Mouse (Mus musculus): Measurements from ENCODE around the gene Pdss1. TPM values are rescaled to one million over a fixed set of nuclear protein-coding genes. Genes with fewer than 3 reads are reported as not detected.
"Not testable (repeated sequence)": the region's sequence is repeated elsewhere in the genome, so short reads cannot be mapped to it uniquely, and the experiment has no call there.

The Pdss1 gene
- polyA plus RNA-seq, 1 experiment from 2014 or later: 27.4 TPM

- Histone ChIP-seq H3K4me3 (ENCODE audit: low read depth, low read length) (no peak overlapping the region), H3K27me3 (ENCODE audit: control insufficient read depth, insufficient read depth, low read length) (no peaks in the 10 kb centered on the region), H3K9me3 (ENCODE audit: control insufficient read depth, low read length) (no peaks in the 10 kb centered on the region), H3K4me2 (ENCODE audit: low read depth, low read length, severe bottlenecking) (no peak overlapping the region), H3K4me1 (replicated peaks; ENCODE audit: control insufficient read depth, insufficient read depth, low read length) (no peaks in the 10 kb centered on the region), H3K9ac (ENCODE audit: low read length) (no peak overlapping the region), H3K36me3 (ENCODE audit: control insufficient read depth, insufficient read depth, low read length) (no peaks in the 10 kb centered on the region), H3K27ac (ENCODE audit: low read depth, low read length) (no peak overlapping the region)
- 64% methylated on average over 10 of the region's 10 CpGs for WGBS
- ATAC-seq (replicated peaks; ENCODE audit: low FRiP score): no peak
- no peak for DNase-seq (ENCODE audit: low spot score)
Measured at GRCm38 (mm10) chr2:22874628-22875027, 20.7 kb upstream of the Pdss1 start.

- no peak for DNase-seq (ENCODE audit: low spot score)
- WGBS: 91% methylated on average over 3 of the region's 3 CpGs
- no peak for ATAC-seq (replicated peaks; ENCODE audit: low FRiP score)
- Histone ChIP-seq H3K27ac (ENCODE audit: low read depth, low read length) (no peak overlapping the region), H3K4me1 (replicated peaks; ENCODE audit: control insufficient read depth, insufficient read depth, low read length) (no peaks in the 10 kb centered on the region), H3K36me3 (ENCODE audit: control insufficient read depth, insufficient read depth, low read length) (no peaks in the 10 kb centered on the region), H3K9me3 (ENCODE audit: control insufficient read depth, low read length) (no peaks in the 10 kb centered on the region), H3K9ac (ENCODE audit: low read length) (no peak overlapping the region), H3K4me3 (ENCODE audit: low read depth, low read length) (no peak overlapping the region), H3K4me2 (ENCODE audit: low read depth, low read length, severe bottlenecking) (no peak overlapping the region), H3K27me3 (ENCODE audit: control insufficient read depth, insufficient read depth, low read length) (no peaks in the 10 kb centered on the region)
Measured at GRCm38 (mm10) chr2:22876614-22877013, 18.7 kb upstream of the Pdss1 start.

- H3K4me3 ChIP-seq (ENCODE audit: low read depth, low read length): no peak overlapping the region
- no peaks in the 10 kb centered on the region for H3K36me3 ChIP-seq (ENCODE audit: control insufficient read depth, insufficient read depth, low read length)
- H3K9me3 ChIP-seq (ENCODE audit: control insufficient read depth, low read length): no peaks in the 10 kb centered on the region
- DNase-seq (ENCODE audit: low spot score) (no peak), ATAC-seq (replicated peaks; ENCODE audit: low FRiP score) (no peak)
- WGBS: 47% methylated on average over 1 of the region's 1 CpGs
- H3K27ac ChIP-seq (ENCODE audit: low read depth, low read length): no peak overlapping the region
- H3K4me2 ChIP-seq (ENCODE audit: low read depth, low read length, severe bottlenecking): no peak overlapping the region
- no peaks in the 10 kb centered on the region for H3K27me3 ChIP-seq (ENCODE audit: control insufficient read depth, insufficient read depth, low read length)
- no peak overlapping the region for H3K9ac ChIP-seq (ENCODE audit: low read length)
- H3K4me1 ChIP-seq (replicated peaks; ENCODE audit: control insufficient read depth, insufficient read depth, low read length): no peaks in the 10 kb centered on the region
Measured at GRCm38 (mm10) chr2:22878781-22879180, 16.5 kb upstream of the Pdss1 start.

- H3K36me3 ChIP-seq (ENCODE audit: control insufficient read depth, insufficient read depth, low read length); H3K4me3 ChIP-seq (ENCODE audit: low read depth, low read length); ATAC-seq (replicated peaks; ENCODE audit: low FRiP score); H3K27ac ChIP-seq (ENCODE audit: low read depth, low read length); DNase-seq (ENCODE audit: low spot score); H3K4me1 ChIP-seq (replicated peaks; ENCODE audit: control insufficient read depth, insufficient read depth, low read length); H3K4me2 ChIP-seq (ENCODE audit: low read depth, low read length, severe bottlenecking); H3K27me3 ChIP-seq (ENCODE audit: control insufficient read depth, insufficient read depth, low read length); H3K9ac ChIP-seq (ENCODE audit: low read length); H3K9me3 ChIP-seq (ENCODE audit: control insufficient read depth, low read length): not testable (repeated sequence)
- 89% methylated on average over 3 of the region's 3 CpGs for WGBS
Measured at GRCm38 (mm10) chr2:22880726-22881125, 14.6 kb upstream of the Pdss1 start.

- DNase-seq (ENCODE audit: low spot score) (no peak), ATAC-seq (replicated peaks; ENCODE audit: low FRiP score) (peak; percentile 50; the same call in 1 of the 2 replicates)
- Histone ChIP-seq H3K4me2 (ENCODE audit: low read depth, low read length, severe bottlenecking) (peak overlapping the region; percentile 67), H3K27me3 (ENCODE audit: control insufficient read depth, insufficient read depth, low read length) (no peaks in the 10 kb centered on the region), H3K9me3 (ENCODE audit: control insufficient read depth, low read length) (no peaks in the 10 kb centered on the region), H3K36me3 (ENCODE audit: control insufficient read depth, insufficient read depth, low read length) (no peaks in the 10 kb centered on the region), H3K4me3 (ENCODE audit: low read depth, low read length) (peak overlapping the region; percentile 86), H3K27ac (ENCODE audit: low read depth, low read length) (peak overlapping the region; percentile 46; the same call in 1 of the 2 replicates), H3K4me1 (replicated peaks; ENCODE audit: control insufficient read depth, insufficient read depth, low read length) (no peaks in the 10 kb centered on the region), H3K9ac (ENCODE audit: low read length) (peak overlapping the region; percentile 73)
- 26% methylated on average over 9 of the region's 9 CpGs for WGBS
Measured at GRCm38 (mm10) chr2:22894932-22895281, 415 bp upstream of the Pdss1 start.

- Histone ChIP-seq H3K9ac (ENCODE audit: low read length) (no peak overlapping the region), H3K4me3 (ENCODE audit: low read depth, low read length) (no peak overlapping the region), H3K36me3 (ENCODE audit: control insufficient read depth, insufficient read depth, low read length) (no peaks in the 10 kb centered on the region; the same call in 1 of the 2 replicates), H3K27me3 (ENCODE audit: control insufficient read depth, insufficient read depth, low read length) (no peaks in the 10 kb centered on the region), H3K27ac (ENCODE audit: low read depth, low read length) (no peak overlapping the region), H3K4me1 (replicated peaks; ENCODE audit: control insufficient read depth, insufficient read depth, low read length) (no peaks in the 10 kb centered on the region), H3K4me2 (ENCODE audit: low read depth, low read length, severe bottlenecking) (no peak overlapping the region), H3K9me3 (ENCODE audit: control insufficient read depth, low read length) (no peaks in the 10 kb centered on the region)
- no peak for DNase-seq (ENCODE audit: low spot score)
- 92% methylated on average over 3 of the region's 3 CpGs for WGBS
- ATAC-seq (replicated peaks; ENCODE audit: low FRiP score): no peak
Measured at GRCm38 (mm10) chr2:22903947-22904346, 8.6 kb downstream of the Pdss1 start.

- no peak for ATAC-seq (replicated peaks; ENCODE audit: low FRiP score)
- 82% methylated on average over 3 of the region's 3 CpGs for WGBS
Measured at GRCm38 (mm10) chr2:22914421-22914820, 19.1 kb downstream of the Pdss1 start.

GRCm38 (mm10) chr2:22918651-22919050, 23.3 kb downstream of the Pdss1 start:
- ATAC-seq (replicated peaks; ENCODE audit: low FRiP score) (no peak), DNase-seq (ENCODE audit: low spot score) (no peak)
- Histone ChIP-seq H3K27ac (ENCODE audit: low read depth, low read length) (no peak overlapping the region), H3K4me1 (replicated peaks; ENCODE audit: control insufficient read depth, insufficient read depth, low read length) (no peaks in the 10 kb centered on the region), H3K9ac (ENCODE audit: low read length) (no peak overlapping the region), H3K36me3 (ENCODE audit: control insufficient read depth, insufficient read depth, low read length) (no peaks in the 10 kb centered on the region; the same call in 1 of the 2 replicates), H3K4me3 (ENCODE audit: low read depth, low read length) (no peak overlapping the region), H3K9me3 (ENCODE audit: control insufficient read depth, low read length) (no peaks in the 10 kb centered on the region), H3K4me2 (ENCODE audit: low read depth, low read length, severe bottlenecking) (no peak overlapping the region), H3K27me3 (ENCODE audit: control insufficient read depth, insufficient read depth, low read length) (no peaks in the 10 kb centered on the region)
- 92% methylated on average over 2 of the region's 2 CpGs for WGBS

More at GRCm38 (mm10) chr2:22914421-22914820, 19.1 kb downstream of the Pdss1 start:
- Histone ChIP-seq H3K27ac (ENCODE audit: low read depth, low read length) (no peak overlapping the region), H3K4me3 (ENCODE audit: low read depth, low read length) (no peak overlapping the region), H3K9me3 (ENCODE audit: control insufficient read depth, low read length) (no peaks in the 10 kb centered on the region), H3K4me1 (replicated peaks; ENCODE audit: control insufficient read depth, insufficient read depth, low read length) (no peaks in the 10 kb centered on the region), H3K36me3 (ENCODE audit: control insufficient read depth, insufficient read depth, low read length) (no peaks in the 10 kb centered on the region; the same call in 1 of the 2 replicates), H3K4me2 (ENCODE audit: low read depth, low read length, severe bottlenecking) (no peak overlapping the region), H3K9ac (ENCODE audit: low read length) (no peak overlapping the region), H3K27me3 (ENCODE audit: control insufficient read depth, insufficient read depth, low read length) (no peaks in the 10 kb centered on the region)
- no peak for DNase-seq (ENCODE audit: low spot score)

- not testable (repeated sequence) for ATAC-seq (replicated peaks; ENCODE audit: low FRiP score); H3K4me3 ChIP-seq (ENCODE audit: low read depth, low read length); H3K9ac ChIP-seq (ENCODE audit: low read length); H3K9me3 ChIP-seq (ENCODE audit: control insufficient read depth, low read length); H3K4me1 ChIP-seq (replicated peaks; ENCODE audit: control insufficient read depth, insufficient read depth, low read length); H3K36me3 ChIP-seq (ENCODE audit: control insufficient read depth, insufficient read depth, low read length); H3K27ac ChIP-seq (ENCODE audit: low read depth, low read length); H3K4me2 ChIP-seq (ENCODE audit: low read depth, low read length, severe bottlenecking); H3K27me3 ChIP-seq (ENCODE audit: control insufficient read depth, insufficient read depth, low read length); DNase-seq (ENCODE audit: low spot score)
- WGBS: 96% methylated on average over 2 of the region's 3 CpGs
Measured at GRCm38 (mm10) chr2:22925911-22926310, 30.6 kb downstream of the Pdss1 start.

Data from forebrain, embryonic 11.5 days (tissue).